Mouse (Mus musculus) C3H10T1/2 (cell line): Measurements from ENCODE around the gene Olfr164. TPM values are rescaled to one million over a fixed set of nuclear protein-coding genes. Genes with fewer than 3 reads are reported as not detected.

ENCODE experiments used
- polyA plus RNA-seq, 2 experiments: library from polyadenylated mRNA; unstranded; fragments of >200 nt; fragmentation: generic; extraction: Trizol; gene quantifications; one replicate each; pipeline ENCODE4 v1.2.1; 2012; ENCODE audit warnings: missing spikeins in 2 of 2

Gene Olfr164
- not detected for polyA plus RNA-seq

GRCm38 (mm10) chr16:19313964-19314363 is at the start of gene Olfr164:
TSS of gene Olfr164 (minus strand) at chr16:19314064.

Other genes starting within 250 kb of the Olfr164 start
- gene Olfr165, start 109.1 kb upstream of the Olfr164 start, polyA plus RNA-seq = not detected
- gene Olfr166, start 169.6 kb upstream of the Olfr164 start, polyA plus RNA-seq = not detected
- gene Olfr167, start 208.2 kb upstream of the Olfr164 start, polyA plus RNA-seq = not detected
- not detected for gene Olfr168, start 221.5 kb upstream of the Olfr164 start, polyA plus RNA-seq